Mouse (Mus musculus): ENCODE data around the gene Tbc1d9.

DNA sequence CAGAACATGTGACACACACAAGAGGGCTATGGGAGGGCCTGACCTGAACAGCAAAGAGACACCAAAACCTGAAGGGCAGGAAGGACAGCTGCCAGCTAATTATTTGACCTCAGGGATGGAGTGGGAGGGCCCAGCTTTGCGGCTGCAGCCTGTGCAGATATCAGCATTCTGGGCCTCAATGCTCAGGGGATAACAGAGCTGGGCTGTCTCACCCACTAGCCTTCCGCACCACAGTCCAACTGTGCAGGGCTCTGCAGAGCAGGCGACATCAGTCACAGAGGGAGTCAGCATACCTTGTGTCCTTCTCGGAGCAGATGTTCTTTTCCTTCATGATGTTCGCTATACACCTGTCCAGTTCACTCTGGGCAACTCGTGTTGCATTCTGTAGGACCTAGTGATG is 157.2 kb downstream of the Tbc1d9 start:
- TF ChIP-seq CTCF (IDR thresholded peaks at IDR 0.05; ENCODE audit: borderline replicate concordance, insufficient read depth, low read length) (no peak), POLR2A (IDR thresholded peaks at IDR 0.05; ENCODE audit: low read depth, low read length) (no peak)
